Mouse (Mus musculus) cerebellum, adult 11-12 months (tissue): ENCODE measurements around the gene Arrdc4.

Experiments used
- DNase-seq: peaks from one replicate; pipeline ENCODE4 v3.0.0; 2022

Arrdc4 gene

DNA sequence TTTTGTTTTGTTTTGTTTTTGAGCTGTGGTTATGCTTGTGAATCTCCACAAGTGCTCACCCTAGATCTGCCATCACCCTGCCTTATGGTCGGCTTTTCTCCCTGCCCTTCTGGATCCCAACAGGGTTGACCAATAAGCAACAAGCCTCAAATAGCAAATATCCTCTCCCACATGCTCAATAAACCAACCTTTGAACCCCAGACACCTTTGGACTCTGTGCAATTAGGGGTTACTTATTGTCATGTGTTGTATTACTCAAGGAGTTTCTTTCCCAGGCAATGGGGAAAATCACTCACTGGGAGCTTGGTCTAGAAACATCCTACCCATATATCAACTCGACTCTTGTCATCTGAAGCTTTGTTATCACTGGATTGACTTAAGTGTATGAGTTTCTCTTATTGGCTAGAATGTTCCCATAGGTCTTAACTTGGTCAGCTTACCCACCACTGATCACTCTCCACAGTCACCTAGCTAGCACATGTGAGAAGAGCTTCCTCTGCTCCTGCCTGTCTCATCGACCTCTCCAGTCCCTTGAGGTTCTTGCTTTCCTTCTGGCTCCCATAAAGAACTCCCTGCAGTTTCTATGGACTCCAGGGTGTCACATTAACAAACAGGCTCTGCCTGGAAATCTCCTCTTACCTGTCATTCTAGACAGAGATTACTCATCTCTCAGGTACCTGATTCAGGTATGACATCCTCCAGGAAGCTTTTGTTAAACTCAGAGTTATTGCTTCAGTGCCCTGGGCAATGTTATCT is 40.3 kb downstream of the Arrdc4 start:
- no peak for DNase-seq

DNA sequence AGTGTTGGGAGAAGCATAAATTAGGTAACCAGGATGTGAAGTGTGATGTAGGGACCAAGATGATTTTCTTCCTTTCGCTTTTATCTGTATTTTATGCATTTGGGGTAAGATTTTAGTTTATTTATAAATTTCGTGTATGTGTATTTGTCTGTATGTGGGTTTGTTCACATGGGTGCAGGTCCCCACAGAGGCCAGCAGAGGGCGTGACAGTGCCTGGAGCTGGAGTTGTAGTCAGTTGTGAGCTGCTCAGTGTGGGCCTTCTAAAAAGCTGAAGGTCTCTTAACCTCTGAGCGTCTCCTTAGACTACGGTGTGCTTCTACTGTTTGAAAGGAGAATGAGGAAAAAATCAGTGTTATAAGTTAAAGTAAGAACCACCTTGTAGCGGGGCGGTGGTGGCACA is 43.9 kb downstream of the Arrdc4 start:
- no peak for DNase-seq

DNA sequence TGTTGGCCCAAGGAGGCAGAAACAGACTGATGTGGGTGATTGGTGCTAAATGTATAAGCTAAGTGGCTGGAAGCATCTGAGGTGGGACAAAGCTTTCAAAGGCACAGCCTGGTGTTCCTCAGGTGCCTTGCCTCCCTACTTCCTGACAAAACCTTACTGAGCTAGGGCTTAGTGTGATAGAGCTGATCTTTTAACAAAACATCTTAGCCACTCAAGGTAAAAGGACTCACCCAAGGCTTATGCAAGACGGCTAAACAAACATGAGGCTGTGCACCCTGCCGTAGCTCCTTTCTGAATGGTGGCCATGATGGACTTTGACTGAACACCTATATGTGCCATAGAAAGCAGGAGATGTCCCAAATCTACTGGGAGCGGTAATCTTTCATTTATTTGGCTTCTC is 51.7 kb downstream of the Arrdc4 start:
- DNase-seq = no peak

DNA sequence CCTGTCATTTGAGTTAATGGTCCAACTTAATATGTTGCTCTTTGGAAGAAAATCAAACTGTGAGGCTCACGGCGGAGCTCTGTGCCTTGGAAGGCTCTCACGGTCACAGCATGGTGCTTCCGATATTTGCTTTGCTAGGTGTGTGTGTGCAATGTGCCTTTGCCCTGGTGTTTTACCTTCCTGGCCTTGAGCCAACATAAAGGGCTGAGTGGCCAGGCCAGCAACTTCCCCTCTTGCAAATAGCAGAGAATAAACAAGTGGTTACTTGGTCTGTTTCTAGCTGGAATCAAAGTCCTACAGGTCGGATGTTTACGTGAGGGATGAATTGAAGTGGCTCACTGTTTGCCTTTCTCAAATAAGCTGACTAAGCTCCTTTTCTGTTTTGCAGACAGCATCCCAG is 52.1 kb downstream of the Arrdc4 start:
- no peak for DNase-seq

DNA sequence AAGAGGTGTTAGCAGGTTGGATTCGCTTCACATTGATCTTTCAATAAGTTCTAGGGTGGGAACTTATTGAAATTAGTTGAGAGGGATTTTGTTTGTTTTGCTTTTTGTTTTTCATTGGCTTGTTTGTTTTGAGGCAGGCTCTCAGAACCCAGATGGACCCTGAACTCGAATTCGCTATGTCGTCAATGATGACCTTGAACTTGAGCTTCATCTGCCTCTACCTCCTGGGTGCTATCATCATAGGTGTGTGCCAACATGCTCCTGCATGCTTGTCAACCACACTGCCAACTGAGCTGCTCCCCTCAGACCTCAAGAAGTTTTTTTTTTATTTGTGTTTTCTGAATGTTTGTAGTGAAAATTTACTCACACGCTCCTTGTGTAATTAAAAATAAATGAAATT is 52.6 kb downstream of the Arrdc4 start:
- DNase-seq = no peak

DNA sequence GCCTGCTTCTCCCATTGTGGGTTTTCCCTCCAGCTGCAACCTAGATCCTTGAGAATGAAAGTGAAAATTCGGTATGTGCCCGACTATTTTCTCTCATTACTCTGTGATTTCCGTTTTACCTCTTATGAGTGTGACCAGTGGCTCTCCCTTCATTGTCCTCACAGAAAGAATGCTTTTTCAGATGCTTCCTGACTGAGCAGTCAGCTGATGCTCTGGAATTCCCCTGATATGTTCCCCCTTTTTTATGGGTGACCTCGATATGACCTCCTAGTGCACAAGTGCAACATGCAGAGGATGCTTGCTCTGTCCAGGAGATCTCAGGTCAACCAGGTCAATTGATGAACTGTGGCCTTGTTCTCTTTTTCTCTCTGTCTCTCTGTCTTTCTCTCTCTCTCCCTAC is 56.3 kb downstream of the Arrdc4 start:
- no peak for DNase-seq

DNA sequence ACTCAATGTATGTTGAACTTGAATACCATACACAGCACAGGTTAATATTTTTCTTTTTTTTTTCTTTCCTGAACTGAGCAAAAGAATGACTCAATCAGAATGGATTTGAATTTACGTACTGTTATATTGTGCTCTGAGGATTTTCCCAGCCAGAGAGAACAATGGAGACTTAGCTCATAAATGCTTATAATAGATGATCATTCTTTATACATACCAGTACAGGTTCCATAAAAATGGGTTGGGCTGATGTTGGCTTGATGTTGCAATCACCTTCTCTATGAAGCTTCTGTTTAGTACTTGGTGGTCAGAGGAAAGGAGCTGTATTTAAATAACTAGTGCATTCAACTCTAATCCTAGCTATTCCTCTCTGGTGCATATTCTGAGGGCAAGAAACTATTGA is 57.6 kb downstream of the Arrdc4 start:
- no peak for DNase-seq

DNA sequence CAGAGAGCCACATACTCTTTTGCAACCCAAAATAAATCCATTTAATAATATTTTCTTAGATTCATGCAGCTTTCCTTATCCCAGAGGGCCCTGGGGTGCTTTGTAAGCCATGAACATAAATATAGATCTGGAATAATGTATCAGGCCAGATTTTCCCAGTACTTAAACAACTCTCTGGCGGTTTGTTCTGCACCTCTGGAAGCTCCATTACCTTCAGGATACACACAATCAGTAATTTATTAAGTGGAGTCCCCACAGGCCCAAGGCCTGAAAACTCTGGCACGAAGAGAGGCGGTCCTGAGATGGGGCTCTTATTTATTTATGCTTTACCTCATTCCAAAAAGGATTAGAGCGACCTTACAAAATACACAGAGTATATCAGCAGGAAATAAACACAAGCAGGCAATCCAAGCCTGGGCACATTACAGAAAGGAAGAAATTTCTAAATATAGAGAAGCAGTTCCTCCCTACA is 61.9 kb downstream of the Arrdc4 start:
- DNase-seq = no peak
